Mouse (Mus musculus): ENCODE data around the gene Gm45208. TPM values are rescaled to one million over a fixed set of nuclear protein-coding genes. Genes with fewer than 3 reads are reported as not detected.
"Not testable (repeated sequence)": the region's sequence is repeated elsewhere in the genome, so short reads cannot be mapped to it uniquely, and the experiment has no call there.

Gene Gm45208
- not detected for total RNA-seq (2021)
- long read RNA-seq, experiment 1, partial matches to known transcripts, result 0 of 4 reads
- long read RNA-seq, experiment 1, other reads (novel, unspliced or antisense), result 4 of 4 reads
- long read RNA-seq, experiment 2, partial matches to known transcripts, result 0 of 5 reads
- long read RNA-seq, experiment 2, other reads (novel, unspliced or antisense), result 5 of 5 reads

GRCm38 (mm10) chrX:7721514-7722281 is at the start of gene Gm45208:
Gene Gm45208, plus strand, starts transcription at chrX:7722245.
- DNase-seq, result peak; percentile 84 to 86

- no peak for DNase-seq
These were observed 49.3 kb upstream of the Gm45208 start for GRCm38 (mm10) chrX:7672739-7673138.

- no peak for DNase-seq
These were observed 48.3 kb upstream of the Gm45208 start for GRCm38 (mm10) chrX:7673578-7674281.

- no peak for DNase-seq
These were observed 47.6 kb upstream of the Gm45208 start for GRCm38 (mm10) chrX:7674284-7675000.

- no peak for DNase-seq
These were observed 47.1 kb upstream of the Gm45208 start for GRCm38 (mm10) chrX:7675001-7675380.

GRCm38 (mm10) chrX:7678986-7679385 is 43.1 kb upstream of the Gm45208 start:
- no peak for DNase-seq

- peak; percentile 89 to 94 for DNase-seq
These were observed 42.5 kb upstream of the Gm45208 start for GRCm38 (mm10) chrX:7679405-7680056.

GRCm38 (mm10) chrX:7680057-7680412 is 42.0 kb upstream of the Gm45208 start:
- DNase-seq, result no peak

- DNase-seq, result peak in 1 of 2 experiments; percentile 58
These were observed 41.2 kb upstream of the Gm45208 start, which contains the start of gene Magix for GRCm38 (mm10) chrX:7680864-7681263. Gene Magix, minus strand, starts transcription at chrX:7681251.

GRCm38 (mm10) chrX:7688321-7688720 is 33.7 kb upstream of the Gm45208 start:
- DNase-seq, result no peak

GRCm38 (mm10) chrX:7690486-7690885 is 31.6 kb upstream of the Gm45208 start:
- no peak for DNase-seq

GRCm38 (mm10) chrX:7692862-7693261 is 29.2 kb upstream of the Gm45208 start:
- peak; percentile 37 to 53 for DNase-seq

- DNase-seq, result no peak
These were observed 25.5 kb upstream of the Gm45208 start for GRCm38 (mm10) chrX:7696520-7696919.

- DNase-seq, result peak; percentile 87 to 93
These were observed 25.1 kb upstream of the Gm45208 start, which contains the start of gene Gpkow for GRCm38 (mm10) chrX:7696954-7697381. Gene Gpkow, plus strand, starts transcription at chrX:7697131.

- DNase-seq, result not testable (repeated sequence)
These were observed 8.3 kb upstream of the Gm45208 start for GRCm38 (mm10) chrX:7713764-7714134.

- DNase-seq, result peak; percentile 94 to 97
These were observed 7.7 kb upstream of the Gm45208 start, which contains the start of gene Wdr45 for GRCm38 (mm10) chrX:7714135-7714899. Gene Wdr45, plus strand, starts transcription at chrX:7714333.

GRCm38 (mm10) chrX:7716058-7716457 is 6.0 kb upstream of the Gm45208 start:
- not testable (repeated sequence) for DNase-seq

- DNase-seq, result no peak
These were observed 202 bp downstream of the Gm45208 start for GRCm38 (mm10) chrX:7722282-7722611.

GRCm38 (mm10) chrX:7722691-7723090 is 646 bp downstream of the Gm45208 start:
- no peak for DNase-seq

- DNase-seq, result no peak
These were observed 2.1 kb downstream of the Gm45208 start for GRCm38 (mm10) chrX:7724135-7724534.

- no peak for DNase-seq
These were observed 3.8 kb downstream of the Gm45208 start for GRCm38 (mm10) chrX:7725841-7726240.
